Mouse (Mus musculus) heart, postnatal 0 days (tissue): Measurements from ENCODE around the gene Hoxb5.

Experiments used
- CTCF ChIP-seq: IDR thresholded peaks from 2 replicates; pipeline ENCODE4 v1.5.1; 2016; ENCODE audit warnings: antibody characterized with exemption, control low read depth, low read depth
- EP300 ChIP-seq: IDR thresholded peaks from 2 replicates; pipeline ENCODE4 v1.6.1; 2016; ENCODE audit warnings: antibody characterized with exemption, low read depth

GRCm38 (mm10) chr11:96279421-96280233 is 23.5 kb upstream of the Hoxb5 start:
- TF ChIP-seq CTCF: no peak
- no peak for TF ChIP-seq EP300
